Mouse (Mus musculus): ENCODE results near the gene Vps18. TPM values are rescaled to one million over a fixed set of nuclear protein-coding genes. Genes with fewer than 3 reads are reported as not detected.

The Vps18 gene
- polyA plus RNA-seq, 1 experiment, result 18.2 TPM

DNA sequence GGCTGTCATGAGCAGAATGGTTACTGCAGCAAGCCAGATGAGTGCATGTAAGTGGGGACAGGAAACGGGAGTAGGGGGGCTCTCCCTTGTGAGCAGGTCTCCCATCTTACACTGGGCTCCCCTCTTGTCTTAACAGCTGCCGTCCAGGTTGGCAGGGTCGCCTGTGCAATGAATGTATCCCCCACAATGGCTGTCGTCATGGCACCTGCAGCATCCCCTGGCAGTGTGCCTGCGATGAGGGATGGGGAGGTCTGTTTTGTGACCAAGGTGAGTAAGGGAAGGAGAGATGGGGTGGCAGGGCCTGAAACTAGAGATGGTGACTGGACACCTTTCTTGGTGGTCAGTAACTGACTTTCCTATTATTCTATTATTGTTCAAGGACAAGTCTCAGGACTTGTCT lies 40.0 kb downstream of the Vps18 start:
- no peak overlapping the region for H3K4me2 ChIP-seq (ENCODE audit: low read depth)
- TF ChIP-seq CEBPB (IDR thresholded peaks at IDR 0.05; ENCODE audit: insufficient read depth, poor library complexity, severe bottlenecking) (no peak), POLR2AphosphoS2 (IDR thresholded peaks at IDR 0.05; ENCODE audit: insufficient read length, low read depth) (no peak), MYOD1 (IDR thresholded peaks at IDR 0.05; ENCODE audit: control insufficient read depth in 1 of 3, insufficient read length in 2 of 3, low read depth in 2 of 3) (no peak), USF1 (IDR thresholded peaks at IDR 0.05; ENCODE audit: low read depth) (no peak), SRF (IDR thresholded peaks at IDR 0.05; ENCODE audit: control insufficient read depth, insufficient read length, low read depth) (no peak), E2F4 (IDR thresholded peaks at IDR 0.05; ENCODE audit: insufficient read depth) (no peak), TCF12 (IDR thresholded peaks at IDR 0.05; ENCODE audit: insufficient read depth, poor library complexity, severe bottlenecking) (no peak), REST (IDR thresholded peaks at IDR 0.05; ENCODE audit: insufficient read depth, insufficient read length) (no peak), POLR2A (IDR thresholded peaks at IDR 0.05; ENCODE audit: insufficient read length, low read depth) (no peak), MAX (IDR thresholded peaks at IDR 0.05; ENCODE audit: low read depth) (no peak), MYOG (IDR thresholded peaks at IDR 0.05; ENCODE audit: control insufficient read depth in 1 of 3, insufficient read depth in 1 of 3, insufficient read length in 2 of 3, low read depth in 2 of 3) (no peak), TCF3 (IDR thresholded peaks at IDR 0.05; ENCODE audit: insufficient read length, low read depth) (no peak)

DNA sequence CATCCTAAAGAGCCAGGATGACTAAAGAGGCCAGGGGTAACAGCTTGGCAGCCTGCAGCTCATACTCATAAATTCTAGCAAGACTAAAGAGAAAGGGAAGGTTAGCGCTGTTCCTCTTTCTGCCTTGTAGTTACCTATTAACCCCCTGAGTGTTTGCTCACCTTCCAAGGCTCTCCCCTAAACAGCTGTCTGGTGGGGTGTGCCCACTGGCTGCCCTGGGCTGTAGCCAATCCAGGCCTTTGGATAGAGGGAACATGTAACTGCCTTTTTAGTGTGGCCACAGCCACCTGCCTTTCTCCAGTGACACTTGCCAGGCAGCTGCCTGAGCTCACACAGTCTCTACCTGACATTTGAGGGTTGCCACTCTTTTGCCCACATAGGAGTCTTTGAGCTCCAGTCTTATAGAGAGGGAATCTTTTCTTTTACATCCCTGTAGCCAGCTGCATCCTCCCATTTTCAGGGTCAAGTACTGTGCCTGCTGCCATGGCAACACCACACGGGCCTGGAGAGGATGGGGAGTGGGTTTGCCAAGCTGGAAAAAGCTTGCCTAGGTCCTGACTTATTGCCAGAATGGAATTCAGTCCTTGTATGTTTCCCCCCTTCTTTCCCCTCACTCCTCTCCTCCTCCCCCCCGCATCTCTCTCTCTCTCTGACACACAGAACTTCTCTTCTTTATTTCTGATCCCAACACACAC lies 40.7 kb downstream of the Vps18 start:
- Histone ChIP-seq H3K36me3 (ENCODE audit: control insufficient read depth, insufficient read depth) (no peaks in the 10 kb centered on the region), H3K4me3 (no peak overlapping the region), H3ac (ENCODE audit: control insufficient read depth, insufficient read length) (no peak overlapping the region), H3K79me2 (ENCODE audit: control insufficient read depth, insufficient read depth) (no peaks in the 10 kb centered on the region), H3K27me3 (ENCODE audit: control insufficient read depth, insufficient read depth, insufficient read length) (peaks cover 73% of the 10 kb centered on the region), H3K4me2 (ENCODE audit: low read depth) (no peak overlapping the region)
- TF ChIP-seq MYOD1 (IDR thresholded peaks at IDR 0.05; ENCODE audit: control insufficient read depth in 1 of 3, insufficient read length in 2 of 3, low read depth in 2 of 3), result no peak
- TF ChIP-seq MAX (IDR thresholded peaks at IDR 0.05; ENCODE audit: low read depth), result no peak
- no peak for TF ChIP-seq CEBPB (IDR thresholded peaks at IDR 0.05; ENCODE audit: insufficient read depth, poor library complexity, severe bottlenecking)
- no peak for TF ChIP-seq MYOG (IDR thresholded peaks at IDR 0.05; ENCODE audit: control insufficient read depth in 1 of 3, insufficient read depth in 1 of 3, insufficient read length in 2 of 3, low read depth in 2 of 3)
- TF ChIP-seq POLR2AphosphoS2 (IDR thresholded peaks at IDR 0.05; ENCODE audit: insufficient read length, low read depth), result no peak
- no peak for TF ChIP-seq E2F4 (IDR thresholded peaks at IDR 0.05; ENCODE audit: insufficient read depth)
- no peak for TF ChIP-seq USF1 (IDR thresholded peaks at IDR 0.05; ENCODE audit: low read depth)
- TF ChIP-seq REST (IDR thresholded peaks at IDR 0.05; ENCODE audit: insufficient read depth, insufficient read length), result no peak
- no peak for TF ChIP-seq TCF3 (IDR thresholded peaks at IDR 0.05; ENCODE audit: insufficient read length, low read depth)
- TF ChIP-seq POLR2A (IDR thresholded peaks at IDR 0.05; ENCODE audit: insufficient read length, low read depth), result no peak

More for the DNA sequence above, 40.0 kb downstream of the Vps18 start:
- no peak overlapping the region for H3ac ChIP-seq (ENCODE audit: control insufficient read depth, insufficient read length)
- no peaks in the 10 kb centered on the region for H3K79me2 ChIP-seq (ENCODE audit: control insufficient read depth, insufficient read depth)
- H3K4me3 ChIP-seq, result no peak overlapping the region
- no peaks in the 10 kb centered on the region for H3K36me3 ChIP-seq (ENCODE audit: control insufficient read depth, insufficient read depth)
- H3K27me3 ChIP-seq (ENCODE audit: control insufficient read depth, insufficient read depth, insufficient read length), result peaks cover 78% of the 10 kb centered on the region

DNA sequence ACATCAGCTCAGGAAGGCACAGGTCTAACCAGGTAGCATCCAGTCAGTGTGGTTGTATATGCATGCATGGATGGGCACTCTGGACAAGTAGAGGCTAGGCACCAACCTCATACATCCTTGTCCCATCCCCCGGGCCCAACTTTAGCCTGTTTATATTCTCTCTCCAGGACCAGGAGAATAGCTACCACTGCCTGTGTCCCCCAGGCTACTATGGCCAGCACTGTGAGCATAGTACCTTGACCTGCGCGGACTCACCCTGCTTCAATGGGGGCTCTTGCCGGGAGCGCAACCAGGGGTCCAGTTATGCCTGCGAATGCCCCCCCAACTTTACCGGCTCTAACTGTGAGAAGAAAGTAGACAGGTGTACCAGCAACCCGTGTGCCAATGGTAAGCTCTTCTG lies 42.3 kb downstream of the Vps18 start:
- Histone ChIP-seq H3ac (ENCODE audit: control insufficient read depth, insufficient read length) (no peak overlapping the region), H3K4me2 (ENCODE audit: low read depth) (no peak overlapping the region), H3K4me3 (no peak overlapping the region), H3K27me3 (ENCODE audit: control insufficient read depth, insufficient read depth, insufficient read length) (peaks cover 65% of the 10 kb centered on the region), H3K79me2 (ENCODE audit: control insufficient read depth, insufficient read depth) (no peaks in the 10 kb centered on the region), H3K36me3 (ENCODE audit: control insufficient read depth, insufficient read depth) (no peaks in the 10 kb centered on the region)
- TF ChIP-seq TCF12 (IDR thresholded peaks at IDR 0.05; ENCODE audit: insufficient read depth, poor library complexity, severe bottlenecking), result no peak
- TF ChIP-seq E2F4 (IDR thresholded peaks at IDR 0.05; ENCODE audit: insufficient read depth), result no peak
- TF ChIP-seq POLR2A (IDR thresholded peaks at IDR 0.05; ENCODE audit: insufficient read length, low read depth), result no peak
- no peak for TF ChIP-seq MYOD1 (IDR thresholded peaks at IDR 0.05; ENCODE audit: control insufficient read depth in 1 of 3, insufficient read length in 2 of 3, low read depth in 2 of 3)
- no peak for TF ChIP-seq SRF (IDR thresholded peaks at IDR 0.05; ENCODE audit: control insufficient read depth, insufficient read length, low read depth)
- no peak for TF ChIP-seq CEBPB (IDR thresholded peaks at IDR 0.05; ENCODE audit: insufficient read depth, poor library complexity, severe bottlenecking)
- TF ChIP-seq MAX (IDR thresholded peaks at IDR 0.05; ENCODE audit: low read depth), result no peak
- TF ChIP-seq POLR2AphosphoS2 (IDR thresholded peaks at IDR 0.05; ENCODE audit: insufficient read length, low read depth), result no peak
- TF ChIP-seq MYOG (IDR thresholded peaks at IDR 0.05; ENCODE audit: control insufficient read depth in 1 of 3, insufficient read depth in 1 of 3, insufficient read length in 2 of 3, low read depth in 2 of 3), result no peak
- TF ChIP-seq TCF3 (IDR thresholded peaks at IDR 0.05; ENCODE audit: insufficient read length, low read depth), result no peak

DNA sequence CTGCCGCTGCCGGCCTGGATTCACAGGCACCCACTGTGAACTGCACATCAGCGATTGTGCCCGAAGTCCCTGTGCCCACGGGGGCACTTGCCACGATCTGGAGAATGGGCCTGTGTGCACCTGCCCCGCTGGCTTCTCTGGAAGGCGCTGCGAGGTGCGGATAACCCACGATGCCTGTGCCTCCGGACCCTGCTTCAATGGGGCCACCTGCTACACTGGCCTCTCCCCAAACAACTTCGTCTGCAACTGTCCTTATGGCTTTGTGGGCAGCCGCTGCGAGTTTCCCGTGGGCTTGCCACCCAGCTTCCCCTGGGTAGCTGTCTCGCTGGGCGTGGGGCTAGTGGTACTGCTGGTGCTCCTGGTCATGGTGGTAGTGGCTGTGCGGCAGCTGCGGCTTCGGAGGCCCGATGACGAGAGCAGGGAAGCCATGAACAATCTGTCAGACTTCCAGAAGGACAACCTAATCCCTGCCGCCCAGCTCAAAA lies 43.7 kb downstream of the Vps18 start:
- no peaks in the 10 kb centered on the region for H3K79me2 ChIP-seq (ENCODE audit: control insufficient read depth, insufficient read depth)
- H3K27me3 ChIP-seq (ENCODE audit: control insufficient read depth, insufficient read depth, insufficient read length), result peaks cover 52% of the 10 kb centered on the region
- TF ChIP-seq E2F4 (IDR thresholded peaks at IDR 0.05; ENCODE audit: insufficient read depth), result no peak
- no peak for TF ChIP-seq USF1 (IDR thresholded peaks at IDR 0.05; ENCODE audit: low read depth)
- TF ChIP-seq TCF3 (IDR thresholded peaks at IDR 0.05; ENCODE audit: insufficient read length, low read depth), result no peak
- TF ChIP-seq SRF (IDR thresholded peaks at IDR 0.05; ENCODE audit: control insufficient read depth, insufficient read length, low read depth), result no peak
- peak in 2 of 3 experiments; percentile 15 to 33 for TF ChIP-seq MYOD1 (IDR thresholded peaks at IDR 0.05; ENCODE audit: control insufficient read depth in 1 of 3, insufficient read length in 2 of 3, low read depth in 2 of 3)
- TF ChIP-seq MYOG (IDR thresholded peaks at IDR 0.05; ENCODE audit: control insufficient read depth in 1 of 3, insufficient read depth in 1 of 3, insufficient read length in 2 of 3, low read depth in 2 of 3), result peak in 2 of 3 experiments; percentile 20 to 57
- no peak for TF ChIP-seq CEBPB (IDR thresholded peaks at IDR 0.05; ENCODE audit: insufficient read depth, poor library complexity, severe bottlenecking)
- TF ChIP-seq REST (IDR thresholded peaks at IDR 0.05; ENCODE audit: insufficient read depth, insufficient read length), result no peak
- H3K36me3 ChIP-seq (ENCODE audit: control insufficient read depth, insufficient read depth), result no peaks in the 10 kb centered on the region
- no peak overlapping the region for H3ac ChIP-seq (ENCODE audit: control insufficient read depth, insufficient read length)
- no peak overlapping the region for H3K4me3 ChIP-seq
- H3K4me2 ChIP-seq (ENCODE audit: low read depth), result no peak overlapping the region
